Mouse (Mus musculus) heart, embryonic 16.5 days (tissue): ENCODE measurements around the gene Cnih2. TPM values are rescaled to one million over a fixed set of nuclear protein-coding genes. Genes with fewer than 3 reads are reported as not detected.

Experiments
- ATAC-seq: fragments of 200-750 bp; cut with Nextera tagmentation; replicated peaks from 2 replicates; pipeline ENCODE4 v1.8.0; 2017; ENCODE audit warnings: moderate number of reproducible peaks; ENCODE audit not compliant: insufficient read depth, low FRiP score; ENCODE audit errors: extremely low read depth
- H3K27ac ChIP-seq: fragments of 300-500 bp; sonication (generic); 2 replicates; pipeline ENCODE4 v1.5.1; 2014; ENCODE audit warnings: mild to moderate bottlenecking, low read length, control low read depth, moderate library complexity
- H3K27me3 ChIP-seq: fragments of 300-500 bp; sonication (generic); 2 replicates; pipeline ENCODE4 v1.6.1; 2014; ENCODE audit warnings: low read length, mixed read lengths; ENCODE audit not compliant: control insufficient read depth, insufficient read depth
- H3K36me3 ChIP-seq: fragments of 300-500 bp; sonication (generic); 2 replicates; pipeline ENCODE4 v1.6.1; 2014; ENCODE audit not compliant: control insufficient read depth, insufficient read depth
- H3K4me1 ChIP-seq: fragments of 300-500 bp; sonication (generic); 2 replicates; pipeline ENCODE4 v1.6.1; 2014; ENCODE audit warnings: low read length, mixed read lengths; ENCODE audit not compliant: control insufficient read depth, insufficient read depth
- H3K4me2 ChIP-seq: fragments of 300-500 bp; sonication (generic); 2 replicates; pipeline ENCODE4 v1.6.1; 2014; ENCODE audit warnings: low read depth, mild to moderate bottlenecking, control low read depth, low read length
- H3K4me3 ChIP-seq: fragments of 300-500 bp; sonication (generic); 2 replicates; pipeline ENCODE4 v1.5.1; 2014; ENCODE audit warnings: mild to moderate bottlenecking, control low read depth, low read length
- H3K9ac ChIP-seq: fragments of 300-500 bp; sonication (generic); 2 replicates; pipeline ENCODE4 v1.6.1; 2014; ENCODE audit warnings: low read length, control low read depth
- H3K9me3 ChIP-seq: fragments of 300-500 bp; sonication (generic); replicated peaks from 2 replicates; pipeline ENCODE4 v1.6.1; 2016; ENCODE audit warnings: low read length; ENCODE audit not compliant: control insufficient read depth
- WGBS: fragments of 180-500 bp; shearing (Covaris S2); extraction: QIAGEN DNeasy Blood & Tissue Kit; methylation state at CpG from one replicate; pipeline ENCODE4 v1.1.7; 2014; 5-methylcytosine and 5-hydroxymethylcytosine counted together
- polyA plus RNA-seq: library from polyadenylated mRNA; unstranded; fragments of >200 nt; fragmentation: Nextera tagmentation; extraction: Ambion mirVana; gene quantifications from 2 replicates; pipeline ENCODE4 v1.2.1, GENCODE M21; 2015

Gene Cnih2
- polyA plus RNA-seq, 1 experiment from 2014 or later = 2.3 TPM

DNA sequence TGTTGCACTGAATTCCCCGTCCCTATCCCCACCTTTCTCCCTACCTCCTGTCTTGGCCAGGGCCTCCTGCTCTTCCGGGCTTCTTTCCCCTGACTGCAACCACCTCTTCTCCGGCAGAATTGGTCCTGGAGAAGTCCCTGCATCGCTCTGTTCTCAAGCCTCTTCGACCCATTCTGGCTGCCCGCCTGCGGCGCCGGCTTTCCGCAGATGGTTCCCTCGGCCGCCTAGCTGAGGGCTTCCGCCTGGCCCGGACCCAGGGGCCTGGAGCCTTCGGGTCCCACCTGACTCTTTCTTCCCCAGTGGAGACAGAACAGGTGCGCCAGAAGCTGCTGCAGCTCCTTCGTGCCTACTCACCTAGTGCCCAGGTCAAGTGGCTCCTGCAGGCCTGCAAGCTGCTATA lies 45.5 kb downstream of the Cnih2 start:
- H3K9ac ChIP-seq = no peak overlapping the region
- peaks cover 34% of the 10 kb centered on the region for H3K4me1 ChIP-seq
- H3K27ac ChIP-seq = no peak overlapping the region
- peaks cover 16% of the 10 kb centered on the region for H3K27me3 ChIP-seq
- no peak overlapping the region for H3K4me3 ChIP-seq
- H3K4me2 ChIP-seq = no peak overlapping the region
- no peak for ATAC-seq
- H3K36me3 ChIP-seq = 0 out of 2 replicates have a peak, but pooled peaks cover 3% of the 10 kb centered on the region
- no peaks in the 10 kb centered on the region for H3K9me3 ChIP-seq
- 69% methylated on average over 17 of the region's 17 CpGs for WGBS

DNA sequence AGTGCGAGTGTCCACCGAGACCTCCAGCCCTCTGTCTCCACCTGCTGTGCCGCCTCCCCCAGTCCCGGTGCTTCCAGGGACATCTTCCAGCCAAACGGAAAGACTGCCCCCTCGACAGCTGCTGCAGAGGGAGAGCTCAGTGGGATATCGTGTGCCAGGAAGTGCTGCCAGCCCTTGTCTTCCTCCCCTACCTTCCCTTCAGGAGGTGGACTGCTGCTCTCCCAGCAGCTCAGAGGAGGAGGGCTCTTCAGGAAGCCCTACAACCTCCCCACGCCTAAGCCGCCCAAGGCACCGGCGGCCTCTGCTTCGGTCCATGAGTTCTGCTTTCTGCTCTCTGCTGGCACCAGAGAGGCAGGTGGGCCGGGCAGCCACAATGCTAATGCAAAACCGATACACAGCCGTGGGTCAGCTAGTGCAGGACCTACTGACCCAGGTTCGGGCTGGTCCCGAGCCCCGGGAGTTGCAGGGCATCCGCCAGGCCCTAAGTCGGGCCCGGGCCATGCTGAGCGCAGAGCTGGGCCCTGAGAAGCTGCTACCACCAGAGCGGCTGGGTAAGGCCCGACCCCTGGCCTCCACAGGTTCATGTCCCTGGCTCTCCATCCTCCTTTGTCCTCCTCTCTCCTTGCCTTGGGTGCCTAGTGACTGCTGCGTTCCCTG lies 46.0 kb downstream of the Cnih2 start:
- no peak for ATAC-seq
- Histone ChIP-seq H3K36me3 (0 out of 2 replicates have a peak, but pooled peaks cover 3% of the 10 kb centered on the region), H3K27me3 (peaks cover 16% of the 10 kb centered on the region), H3K4me3 (no peak overlapping the region), H3K4me2 (no peak overlapping the region; the same call in 1 of the 2 replicates), H3K27ac (no peak overlapping the region), H3K9me3 (no peaks in the 10 kb centered on the region), H3K9ac (peak overlapping the region; percentile 34; the same call in 1 of the 2 replicates), H3K4me1 (peaks cover 34% of the 10 kb centered on the region)
- WGBS = 38% methylated on average over 25 of the region's 25 CpGs

DNA sequence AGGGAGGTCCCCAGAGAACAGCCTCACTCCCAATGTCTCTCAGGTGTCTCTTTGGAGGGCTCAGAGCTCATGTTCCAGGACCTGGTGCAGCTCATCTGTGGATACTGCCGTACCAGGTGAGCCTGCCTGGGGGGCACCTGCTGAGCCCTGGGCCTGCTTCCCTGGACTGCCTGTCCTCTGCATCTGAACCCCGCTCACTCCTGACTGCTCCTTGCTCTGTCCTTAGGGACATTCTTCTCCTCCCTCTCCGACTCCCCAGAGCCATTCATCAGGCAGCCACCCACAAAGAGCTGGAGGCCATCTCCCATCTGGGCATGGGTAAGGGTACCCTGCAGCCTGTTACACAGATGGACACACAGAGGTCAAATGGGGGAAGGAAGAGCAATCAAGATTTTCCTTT lies 46.8 kb downstream of the Cnih2 start:
- peak overlapping the region; percentile 39; the same call in 1 of the 2 replicates for H3K9ac ChIP-seq
- peak overlapping the region; percentile 51 for H3K4me2 ChIP-seq
- 65% methylated on average over 3 of the region's 3 CpGs for WGBS
- H3K4me1 ChIP-seq = peaks cover 31% of the 10 kb centered on the region
- no peak overlapping the region for H3K27ac ChIP-seq
- H3K27me3 ChIP-seq = peaks cover 16% of the 10 kb centered on the region
- H3K36me3 ChIP-seq = peaks cover 9% of the 10 kb centered on the region; the same call in 1 of the 2 replicates
- ATAC-seq = no peak
- H3K4me3 ChIP-seq = peak overlapping the region; percentile 36; the same call in 1 of the 2 replicates
- H3K9me3 ChIP-seq = no peaks in the 10 kb centered on the region

DNA sequence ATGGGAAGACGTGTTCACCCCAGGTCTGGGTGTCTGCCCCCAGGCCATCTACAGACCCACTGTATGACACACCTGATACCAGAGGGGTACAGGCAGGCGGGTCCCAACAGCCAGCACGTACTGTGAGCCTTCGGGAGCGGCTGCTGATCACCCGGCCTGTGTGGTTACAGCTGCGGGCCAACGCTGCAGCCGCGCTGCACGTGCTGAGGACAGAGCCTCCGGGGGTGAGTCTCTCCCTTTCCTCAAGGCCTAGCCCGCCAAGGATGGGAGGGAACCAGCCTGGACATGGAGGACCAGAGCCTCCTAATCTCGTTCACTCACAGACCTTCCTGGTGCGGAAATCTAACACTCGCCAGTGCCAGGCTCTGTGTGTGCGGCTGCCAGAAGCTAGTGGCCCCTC lies 47.3 kb downstream of the Cnih2 start:
- Histone ChIP-seq H3K27me3 (peaks cover 16% of the 10 kb centered on the region), H3K27ac (peak overlapping the region; percentile 4; the same call in 1 of the 2 replicates), H3K9me3 (no peaks in the 10 kb centered on the region), H3K4me2 (peak overlapping the region; percentile 51), H3K36me3 (peaks cover 12% of the 10 kb centered on the region; the same call in 1 of the 2 replicates), H3K9ac (peak overlapping the region; percentile 55), H3K4me1 (peaks cover 29% of the 10 kb centered on the region), H3K4me3 (peak overlapping the region; percentile 36)
- 0 out of 2 replicates have a peak, but pooled peaks have one; percentile 18 for ATAC-seq
- WGBS = 5% methylated on average over 17 of the region's 17 CpGs

GRCm38 (mm10) chr19:5050047-5050905 lies 48.0 kb downstream of the Cnih2 start, which contains the start of gene Rin1:
Gene Rin1, plus strand, starts transcription at chr19:5050481.
- Histone ChIP-seq H3K27me3 (peaks cover 16% of the 10 kb centered on the region), H3K4me2 (peak within 1 kb of the TSS; percentile 51), H3K27ac (peak within 1 kb of the TSS; percentile 9; the same call in 1 of the 2 replicates), H3K9ac (peak within 1 kb of the TSS; percentile 55), H3K9me3 (no peaks in the 10 kb centered on the region), H3K36me3 (peaks cover 12% of the 10 kb centered on the region; the same call in 1 of the 2 replicates), H3K4me1 (peaks cover 29% of the 10 kb centered on the region), H3K4me3 (peak within 1 kb of the TSS; percentile 36)
- WGBS = 19% methylated on average over 13 of the region's 14 CpGs
- ATAC-seq = peak; percentile 65

GRCm38 (mm10) chr19:5049325-5049724 lies 49.0 kb downstream of the Cnih2 start:
- Histone ChIP-seq H3K4me2 (no peak overlapping the region), H3K27ac (no peak overlapping the region), H3K9ac (no peak overlapping the region), H3K4me3 (no peak overlapping the region), H3K9me3 (no peaks in the 10 kb centered on the region), H3K36me3 (peaks cover 12% of the 10 kb centered on the region; the same call in 1 of the 2 replicates), H3K27me3 (peaks cover 16% of the 10 kb centered on the region), H3K4me1 (peaks cover 29% of the 10 kb centered on the region)
- no peak for ATAC-seq
- 85% methylated on average over 6 of the region's 6 CpGs for WGBS

- peaks cover 14% of the 10 kb centered on the region; the same call in 1 of the 2 replicates for H3K36me3 ChIP-seq
- 87% methylated on average over 14 of the region's 14 CpGs for WGBS
- H3K27ac ChIP-seq = no peak overlapping the region
- H3K9ac ChIP-seq = no peak overlapping the region
- H3K4me1 ChIP-seq = peaks cover 29% of the 10 kb centered on the region
- H3K9me3 ChIP-seq = no peaks in the 10 kb centered on the region
- H3K27me3 ChIP-seq = peaks cover 14% of the 10 kb centered on the region
- no peak overlapping the region for H3K4me3 ChIP-seq
- no peak for ATAC-seq
- H3K4me2 ChIP-seq = no peak overlapping the region
These were observed 49.9 kb downstream of the Cnih2 start for GRCm38 (mm10) chr19:5048138-5049056.

DNA sequence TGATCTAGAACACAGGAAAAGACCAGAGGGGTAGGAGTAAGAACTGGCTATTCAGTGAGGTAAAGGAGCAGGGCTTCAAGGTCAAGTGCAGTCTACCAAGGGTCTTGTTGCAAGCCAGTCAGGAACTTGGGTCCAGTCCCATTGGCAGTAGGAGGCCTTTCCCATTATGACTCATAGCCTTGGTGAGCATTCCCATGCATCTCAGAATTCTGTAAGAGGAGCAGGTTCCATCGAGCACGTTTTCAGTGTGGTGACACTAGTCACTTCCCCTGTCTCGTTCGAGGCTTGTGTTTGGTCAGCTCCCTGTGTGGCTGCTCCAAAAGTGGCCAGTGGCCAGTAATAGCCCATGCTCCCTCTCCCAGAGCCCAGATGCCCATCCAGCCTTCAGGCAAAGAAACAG lies 52.8 kb downstream of the Cnih2 start:
- H3K36me3 ChIP-seq = peaks cover 14% of the 10 kb centered on the region; the same call in 1 of the 2 replicates
- no peak overlapping the region for H3K9ac ChIP-seq
- 74% methylated on average over 4 of the region's 4 CpGs for WGBS
- no peaks in the 10 kb centered on the region for H3K9me3 ChIP-seq
- no peak overlapping the region for H3K27ac ChIP-seq
- H3K4me2 ChIP-seq = no peak overlapping the region
- ATAC-seq = no peak
- peaks cover 14% of the 10 kb centered on the region for H3K4me1 ChIP-seq
- no peaks in the 10 kb centered on the region for H3K27me3 ChIP-seq
- H3K4me3 ChIP-seq = no peak overlapping the region
